Mouse (Mus musculus) spleen, adult 2 months (tissue): ENCODE data around the gene Ppwd1. TPM values are rescaled to one million over a fixed set of nuclear protein-coding genes. Genes with fewer than 3 reads are reported as not detected.
"Not testable (repeated sequence)": the region's sequence is repeated elsewhere in the genome, so short reads cannot be mapped to it uniquely, and the experiment has no call there.

Source experiments
- DNase-seq, 2 experiments: peaks; one replicate each; pipeline versions ENCODE4 v3.0.0 to v3.0.0-alpha.2; 2012 to 2021; ENCODE audit warnings: low spot score in 2 of 2, low read depth in 1 of 2
- H3K27ac ChIP-seq: fragments of 200-500 bp; 2 replicates; pipeline ENCODE4 v1.5.1; 2012; ENCODE audit warnings: low read length, inconsistent platforms; ENCODE audit not compliant: insufficient read depth
- H3K27me3 ChIP-seq: fragments of 200-500 bp; 2 replicates; pipeline ENCODE4 v1.6.1; 2012; ENCODE audit warnings: mild to moderate bottlenecking, moderate library complexity, low read length, inconsistent platforms; ENCODE audit not compliant: control insufficient read depth, insufficient read depth
- H3K36me3 ChIP-seq: fragments of 200-500 bp; 2 replicates; pipeline ENCODE4 v1.6.1; 2012; ENCODE audit warnings: mild to moderate bottlenecking, low read length, inconsistent platforms; ENCODE audit not compliant: control insufficient read depth, insufficient read depth
- H3K4me1 ChIP-seq: fragments of 200-500 bp; 2 replicates; pipeline ENCODE4 v1.6.1; 2011; ENCODE audit warnings: inconsistent platforms; ENCODE audit not compliant: control insufficient read depth, insufficient read depth, insufficient read length
- H3K4me3 ChIP-seq: fragments of 200-500 bp; 2 replicates; pipeline ENCODE4 v1.5.1; 2011; ENCODE audit warnings: mild to moderate bottlenecking, inconsistent platforms; ENCODE audit not compliant: insufficient read depth, insufficient read length; ENCODE audit errors: extremely low read depth
- CTCF ChIP-seq: fragments of 200-500 bp; IDR thresholded peaks from 2 replicates; pipeline ENCODE4 v1.5.1; 2011; ENCODE audit warnings: mild to moderate bottlenecking, inconsistent platforms; ENCODE audit not compliant: insufficient read depth, insufficient read length, insufficient replicate concordance; ENCODE audit errors: extremely low read depth
- POLR2A ChIP-seq: fragments of 200-500 bp; IDR thresholded peaks from 2 replicates; pipeline ENCODE4 v1.6.1; 2011; ENCODE audit warnings: low read depth, low read length, inconsistent platforms
- WGBS: fragments of 180-500 bp; shearing (Covaris S2); methylation state at CpG from one replicate; pipeline ENCODE4 v1.1.7; 2018; 5-methylcytosine and 5-hydroxymethylcytosine counted together
- polyA plus RNA-seq: library from polyadenylated mRNA; depleted of rRNA; stranded (reverse); fragments of >200 nt; gene quantifications from 2 replicates; pipeline ENCODE4 v1.2.3, GENCODE M21; 2012; rRNA removed

Ppwd1 gene
- polyA plus RNA-seq = 0.67 and 1.1 TPM in 2 replicates

GRCm38 (mm10) chr13:104228384-104229066, at the start of gene Ppwd1, which contains the start of gene Cenpk:
Gene Ppwd1, minus strand, starts transcription at chr13:104228843.
Gene Cenpk, plus strand, starts transcription at chr13:104228611.
- Histone ChIP-seq H3K27me3 (no peaks in the 10 kb centered on the region), H3K36me3 (peaks cover 3% of the 10 kb centered on the region; the same call in 1 of the 2 replicates), H3K27ac (peak within 1 kb of the TSS; percentile 90), H3K4me3 (peak within 1 kb of the TSS; percentile 73), H3K4me1 (no peaks in the 10 kb centered on the region)
- TF ChIP-seq POLR2A (peak; percentile 79), CTCF (no peak)
- under 1% methylated on average over 55 of the region's 55 CpGs for WGBS
- peak; percentile 91 to 92 for DNase-seq

GRCm38 (mm10) chr13:104258997-104259396, 30.4 kb upstream of the Ppwd1 start:
- H3K4me3 ChIP-seq = no peak overlapping the region
- no peaks in the 10 kb centered on the region for H3K4me1 ChIP-seq
- H3K36me3 ChIP-seq = no peaks in the 10 kb centered on the region
- 91% methylated on average over 3 of the region's 3 CpGs for WGBS
- TF ChIP-seq POLR2A (no peak), CTCF (no peak)
- no peak overlapping the region for H3K27ac ChIP-seq
- no peaks in the 10 kb centered on the region for H3K27me3 ChIP-seq
- no peak for DNase-seq

GRCm38 (mm10) chr13:104229181-104229580, 538 bp upstream of the Ppwd1 start:
- 3% methylated on average over 15 of the region's 15 CpGs for WGBS
- Histone ChIP-seq H3K4me3 (peak overlapping the region; percentile 68), H3K4me1 (no peaks in the 10 kb centered on the region), H3K36me3 (peaks cover 3% of the 10 kb centered on the region; the same call in 1 of the 2 replicates), H3K27ac (no peak overlapping the region), H3K27me3 (no peaks in the 10 kb centered on the region)
- no peak for DNase-seq
- no peak for TF ChIP-seq CTCF
- no peak for TF ChIP-seq POLR2A

DNA sequence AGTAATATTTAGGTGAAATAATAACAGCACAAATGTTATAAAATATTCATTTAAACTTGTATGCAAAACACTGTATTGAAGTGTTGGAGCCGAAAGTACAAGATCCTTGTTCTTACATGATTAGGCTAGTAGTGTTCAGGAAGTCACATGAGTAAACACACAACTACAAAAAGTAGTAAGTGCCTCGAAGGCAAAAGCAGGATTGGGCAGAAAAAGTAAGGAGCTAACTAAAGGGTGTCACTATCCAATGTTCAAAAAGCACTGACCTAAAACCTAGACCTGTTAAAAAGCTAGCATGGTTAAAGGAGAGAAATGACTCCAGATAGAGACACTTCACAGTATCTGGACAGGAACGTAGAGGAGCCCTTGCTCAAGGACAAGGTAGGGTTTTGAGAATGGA, 1.2 kb downstream of the Ppwd1 start:
- Histone ChIP-seq H3K27me3 (no peaks in the 10 kb centered on the region), H3K36me3 (peaks cover 3% of the 10 kb centered on the region; the same call in 1 of the 2 replicates), H3K4me3 (no peak overlapping the region), H3K4me1 (no peaks in the 10 kb centered on the region), H3K27ac (no peak overlapping the region)
- TF ChIP-seq CTCF = no peak
- no peak for TF ChIP-seq POLR2A
- DNase-seq = no peak
- WGBS = 19% methylated on average over 3 of the region's 3 CpGs

GRCm38 (mm10) chr13:104204313-104204712, 24.3 kb downstream of the Ppwd1 start:
- WGBS = 62% methylated on average over 1 of the region's 1 CpGs
- Histone ChIP-seq H3K4me3 (no peak overlapping the region), H3K4me1 (no peaks in the 10 kb centered on the region), H3K27ac (no peak overlapping the region), H3K27me3 (no peaks in the 10 kb centered on the region), H3K36me3 (peaks cover 12% of the 10 kb centered on the region)
- TF ChIP-seq CTCF (no peak), POLR2A (no peak)
- DNase-seq = no peak

DNA sequence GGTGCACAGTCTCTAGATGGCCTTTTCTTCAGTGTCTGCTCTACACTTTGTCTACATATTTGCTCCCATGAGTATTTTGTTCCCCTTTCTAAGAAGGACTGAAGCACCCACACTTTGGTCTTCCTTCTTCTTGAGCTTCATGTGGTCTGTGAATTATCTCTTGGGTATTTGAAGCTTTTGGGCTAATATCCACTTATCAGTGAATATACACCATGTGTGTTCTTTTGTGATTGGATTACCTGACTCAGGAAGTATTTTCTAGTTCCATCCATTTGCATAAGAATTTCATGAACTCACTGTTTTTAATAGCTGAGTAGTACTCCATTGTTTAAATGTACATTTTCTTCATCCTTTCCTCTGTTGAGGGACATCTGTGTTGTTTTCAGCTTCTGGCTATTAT, 32.8 kb downstream of the Ppwd1 start:
- H3K4me1 ChIP-seq, H3K27ac ChIP-seq, H3K27me3 ChIP-seq, DNase-seq, H3K4me3 ChIP-seq: not testable (repeated sequence)
- H3K36me3 ChIP-seq = peaks cover 13% of the 10 kb centered on the region

DNA sequence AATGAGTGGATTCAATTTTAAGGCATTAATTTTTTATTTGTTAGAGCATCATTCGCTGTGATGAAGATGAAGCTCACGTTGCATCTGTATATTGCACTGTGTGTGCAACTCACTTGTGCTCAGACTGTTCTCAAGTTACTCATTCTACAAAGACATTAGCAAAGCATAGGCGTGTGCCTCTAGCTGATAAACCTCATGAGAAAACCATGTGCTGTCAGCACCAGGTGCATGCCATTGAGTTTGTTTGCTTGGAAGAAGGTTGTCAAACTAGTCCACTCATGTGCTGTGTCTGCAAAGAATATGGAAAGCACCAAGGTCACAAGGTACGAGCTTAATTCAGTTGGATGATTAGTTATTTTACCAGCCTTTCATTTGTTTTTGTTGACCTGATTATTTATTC, 41.3 kb downstream of the Ppwd1 start:
- no peak for DNase-seq
- no peak overlapping the region for H3K27ac ChIP-seq
- H3K27me3 ChIP-seq = no peaks in the 10 kb centered on the region
- WGBS = 90% methylated on average over 4 of the region's 4 CpGs
- peaks cover 18% of the 10 kb centered on the region for H3K36me3 ChIP-seq
- TF ChIP-seq CTCF (no peak), POLR2A (no peak)
- H3K4me3 ChIP-seq = no peak overlapping the region
- no peaks in the 10 kb centered on the region for H3K4me1 ChIP-seq
